Mouse (Mus musculus): ENCODE data around the gene Rhox10.
"Not testable (repeated sequence)": the region's sequence is repeated elsewhere in the genome, so short reads cannot be mapped to it uniquely, and the experiment has no call there.

GRCm38 (mm10) chrX:38018597-38018996, 47.7 kb upstream of the Rhox10 start, which contains the start of gene Btg1-ps1:
- TF ChIP-seq MAX (IDR thresholded peaks at IDR 0.05; ENCODE audit: low read depth); POLR2A (IDR thresholded peaks at IDR 0.05; ENCODE audit: insufficient read length, low read depth); POLR2AphosphoS2 (IDR thresholded peaks at IDR 0.05; ENCODE audit: insufficient read length, low read depth); MYOG (IDR thresholded peaks at IDR 0.05; ENCODE audit: control insufficient read depth in 1 of 3, insufficient read depth in 1 of 3, insufficient read length in 2 of 3, low read depth in 2 of 3); USF1 (IDR thresholded peaks at IDR 0.05; ENCODE audit: low read depth); TCF12 (IDR thresholded peaks at IDR 0.05; ENCODE audit: insufficient read depth, poor library complexity, severe bottlenecking); REST (IDR thresholded peaks at IDR 0.05; ENCODE audit: insufficient read depth, insufficient read length); E2F4 (IDR thresholded peaks at IDR 0.05; ENCODE audit: insufficient read depth); MYOD1 (IDR thresholded peaks at IDR 0.05; ENCODE audit: control insufficient read depth in 1 of 3, insufficient read length in 2 of 3, low read depth in 2 of 3); TCF3 (IDR thresholded peaks at IDR 0.05; ENCODE audit: insufficient read length, low read depth): not testable (repeated sequence)

Measured in myocyte (in vitro differentiated cells).